Mouse (Mus musculus) bone marrow macrophage, adult 2 months (primary cell): ENCODE measurements around the gene Fnbp1.

Experiments
- CTCF ChIP-seq: IDR thresholded peaks from 2 replicates; pipeline ENCODE4 v1.5.1; 2012; ENCODE audit warnings: low read depth, mild to moderate bottlenecking, low read length, moderate library complexity
- POLR2A ChIP-seq: IDR thresholded peaks from 2 replicates; pipeline ENCODE4 v1.6.1; 2012; ENCODE audit warnings: mild to moderate bottlenecking, low read depth, low read length, borderline replicate concordance

GRCm38 (mm10) chr2:31036811-31037210, 105.0 kb downstream of the Fnbp1 start:
- TF ChIP-seq CTCF (no peak), POLR2A (no peak)
